Mouse (Mus musculus): ENCODE measurements around the gene Syngap1.

DNA sequence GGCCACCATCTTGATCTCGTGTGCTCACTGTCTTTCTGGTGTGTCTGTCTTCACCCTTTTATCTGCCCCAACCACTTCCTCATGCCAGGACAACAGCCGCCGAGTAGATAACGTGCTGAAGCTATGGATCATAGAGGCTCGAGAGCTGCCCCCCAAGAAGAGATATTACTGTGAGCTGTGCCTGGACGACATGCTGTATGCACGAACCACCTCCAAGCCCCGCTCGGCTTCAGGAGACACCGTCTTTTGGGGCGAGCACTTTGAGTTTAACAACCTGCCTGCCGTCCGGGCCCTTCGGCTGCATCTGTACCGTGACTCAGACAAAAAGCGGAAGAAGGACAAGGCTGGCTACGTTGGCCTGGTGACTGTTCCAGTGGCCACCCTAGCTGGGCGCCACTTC lies 15.8 kb downstream of the Syngap1 start:
- no peak for TF ChIP-seq CTCF (IDR thresholded peaks at IDR 0.05; ENCODE audit: low read depth)
- no peak for TF ChIP-seq EP300 (optimal IDR thresholded peaks at IDR 0.05)
